Mouse (Mus musculus) frontal cortex, adult (tissue): ENCODE results near the gene Lhx6.

Source experiments
- ATAC-seq: cut with Nextera tagmentation; 2 replicates; pipeline ENCODE4 v1.9.2; 2017; ENCODE audit warnings: mild to moderate bottlenecking, moderate library complexity, mixed read lengths; ENCODE audit not compliant: low TSS enrichment

Gene Lhx6

DNA sequence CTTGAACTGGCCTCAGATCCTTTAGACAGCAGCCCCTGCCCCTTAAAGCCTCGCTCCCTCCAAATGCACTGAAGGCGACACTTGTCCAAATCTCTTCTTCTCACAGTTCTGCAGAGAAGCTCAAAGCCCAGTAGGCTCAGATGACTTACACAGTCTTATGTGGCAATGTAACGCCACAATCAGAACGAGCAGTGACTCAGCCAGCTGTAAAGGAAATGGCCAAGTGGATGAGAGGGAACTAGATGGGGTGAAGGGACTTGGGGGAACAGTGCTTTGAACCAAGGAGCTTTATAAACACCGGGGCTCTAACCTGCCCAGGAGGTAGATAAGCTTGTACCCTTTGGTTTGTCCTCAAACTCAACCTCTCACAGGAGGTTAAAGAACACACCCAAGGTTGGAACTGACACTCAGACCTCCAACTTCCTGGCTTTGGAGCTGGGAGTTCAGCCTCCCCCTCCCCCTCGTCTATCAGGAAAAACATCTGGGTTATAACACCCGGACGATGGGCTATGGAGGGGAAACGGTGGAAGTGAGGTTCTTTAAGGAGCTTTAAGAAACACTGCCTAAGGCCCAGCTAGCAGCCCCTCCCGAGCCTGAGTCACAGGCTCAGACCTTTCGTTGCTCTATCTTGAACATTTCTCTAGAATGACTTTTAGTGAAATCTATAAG lies 69.7 kb downstream of the Lhx6 start:
- no peak for ATAC-seq

DNA sequence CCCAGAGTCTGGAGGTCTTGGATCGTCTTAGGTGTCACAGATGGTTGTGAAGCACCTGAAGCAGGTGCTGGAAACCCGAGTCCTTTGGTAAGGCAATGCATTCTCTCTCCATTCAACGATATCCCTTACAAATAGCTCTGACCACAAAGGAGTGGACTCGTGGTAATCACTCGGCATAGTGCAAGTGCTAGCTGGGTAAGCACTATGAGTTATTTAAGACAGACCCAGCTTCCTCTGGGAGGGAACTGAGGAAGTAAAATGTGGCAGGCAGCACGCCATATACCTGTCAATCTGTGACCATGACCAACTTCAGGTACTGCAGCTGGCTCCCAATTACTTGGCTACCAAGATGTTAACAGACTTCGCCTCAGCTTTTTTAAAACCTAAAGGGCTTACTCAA lies 70.3 kb downstream of the Lhx6 start:
- ATAC-seq: no peak

DNA sequence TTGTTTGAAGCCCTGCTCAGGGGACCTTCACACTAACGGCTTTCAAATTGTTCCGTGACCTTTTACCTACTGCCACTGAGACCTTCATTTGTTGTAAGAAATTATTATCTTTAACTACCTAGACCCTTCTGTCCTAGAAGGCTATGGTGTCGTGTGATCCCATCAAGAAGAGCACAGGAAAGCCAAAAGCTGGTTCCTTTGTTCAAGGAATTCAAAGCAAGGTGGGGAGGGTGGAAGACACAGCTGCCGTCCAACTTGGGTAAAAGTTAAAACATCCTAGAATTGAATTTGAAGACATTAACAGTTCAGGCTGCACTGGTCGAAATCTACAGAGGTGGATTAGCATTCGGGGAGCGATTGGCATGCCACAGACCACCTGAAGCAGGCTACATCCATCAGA lies 71.2 kb downstream of the Lhx6 start:
- ATAC-seq: no peak

DNA sequence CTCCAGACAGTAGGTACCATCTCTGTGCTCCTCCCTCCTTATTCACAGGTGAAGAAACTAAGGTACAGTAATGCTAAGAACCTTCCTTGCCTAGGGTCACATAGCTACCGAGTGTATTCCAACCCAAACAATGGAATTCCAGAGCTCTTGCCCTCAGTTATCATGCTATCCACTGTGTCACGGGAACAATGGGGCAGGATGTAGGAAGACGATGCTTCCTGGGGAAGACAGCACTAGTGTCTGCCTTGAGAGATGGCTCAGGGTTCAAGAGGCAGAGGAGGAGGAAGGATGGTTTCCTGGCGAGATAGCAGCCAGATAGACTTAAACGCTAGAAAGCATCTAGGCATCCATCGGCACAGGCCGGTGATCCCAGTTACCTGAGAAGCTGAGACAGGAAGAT lies 72.3 kb downstream of the Lhx6 start:
- ATAC-seq: no peak
